Mouse (Mus musculus): ENCODE measurements around the gene Spg7.

Spg7 gene

GRCm38 (mm10) chr8:123135806-123136205 is 73.1 kb downstream of the Spg7 start:
- no peak for DNase-seq

GRCm38 (mm10) chr8:123136287-123136686 is 73.5 kb downstream of the Spg7 start:
- DNase-seq = no peak

- DNase-seq = peak; percentile 69
Measured at GRCm38 (mm10) chr8:123137645-123138077, 74.9 kb downstream of the Spg7 start.

- no peak for DNase-seq
Measured at GRCm38 (mm10) chr8:123138741-123139140, 76.0 kb downstream of the Spg7 start.

GRCm38 (mm10) chr8:123141741-123142462 is 79.2 kb downstream of the Spg7 start:
- DNase-seq = peak; percentile 97

GRCm38 (mm10) chr8:123145279-123145678 is 82.5 kb downstream of the Spg7 start:
- DNase-seq = peak; percentile 73

GRCm38 (mm10) chr8:123146390-123146789 is 83.6 kb downstream of the Spg7 start:
- DNase-seq = peak; percentile 52

All from lung, postnatal 10 days (tissue).